Mouse (Mus musculus) CH12.LX (cell line): ENCODE measurements at regions not wholly inside any gene's neighbourhood (a gene's known extent, or its start where the extent isn't known, plus 50 kb on each side); places are given as distances from the start of the nearest gene placed in this dataset.
A peak's percentile ranks its signal among the peaks of the same experiment; 100 is the strongest.

ENCODE experiments used
- DNase-seq: peaks from one replicate; pipeline ENCODE4 v3.0.0-alpha.2; 2013; ENCODE audit errors: extremely low read depth
- H3K27ac ChIP-seq: 2 replicates; pipeline ENCODE4 v1.5.1; 2012; ENCODE audit warnings: low read depth, mild to moderate bottlenecking, control low read depth, moderate library complexity; ENCODE audit not compliant: insufficient read depth
- H3K27me3 ChIP-seq: replicated peaks from 2 replicates; pipeline ENCODE3; 2012; ENCODE audit warnings: inconsistent platforms
- H3K36me3 ChIP-seq, 2 experiments: replicated peaks in 1 of 2; 2 replicates each; pipeline versions ENCODE3 to v1.6.1; 2012; ENCODE audit warnings: inconsistent platforms in 1 of 2, low read length in 1 of 2, mild to moderate bottlenecking in 1 of 2, mixed read lengths in 1 of 2, moderate library complexity in 1 of 2; ENCODE audit not compliant: control insufficient read depth in 1 of 2, insufficient read depth in 1 of 2
- H3K4me1 ChIP-seq, 2 experiments: 2 replicates each; pipeline ENCODE4 v1.6.1; 2012; ENCODE audit warnings: inconsistent platforms in 1 of 2, moderate library complexity in 1 of 2; ENCODE audit not compliant: insufficient read depth in 2 of 2, control insufficient read depth in 1 of 2
- H3K4me2 ChIP-seq: 2 replicates; pipeline ENCODE4 v1.6.1; 2012; ENCODE audit warnings: low read depth, mild to moderate bottlenecking, control low read depth; ENCODE audit not compliant: poor library complexity, insufficient read depth, severe bottlenecking
- H3K4me3 ChIP-seq, 3 experiments: fragments of 150-350 bp in 1 of 3; sonication (generic) in 1 of 3; replicated peaks in 1 of 3; 2 replicates each; pipeline versions ENCODE3 to v1.5.1; 2011 to 2012; ENCODE audit warnings: low read depth in 2 of 3, low read length in 2 of 3, mild to moderate bottlenecking in 2 of 3, moderate library complexity in 2 of 3, control low read depth in 1 of 3, improper control_type of control experiment in 1 of 3, inconsistent platforms in 1 of 3, mixed read lengths in 1 of 3; ENCODE audit not compliant: poor library complexity in 1 of 3
- H3K79me2 ChIP-seq: replicated peaks from 2 replicates; pipeline ENCODE4 v1.6.1; 2012; ENCODE audit warnings: mild to moderate bottlenecking, moderate library complexity; ENCODE audit not compliant: control insufficient read depth, poor library complexity, insufficient read depth, severe bottlenecking; ENCODE audit errors: extremely low read depth
- H3K9ac ChIP-seq: 2 replicates; pipeline ENCODE4 v1.6.1; 2012; ENCODE audit warnings: low read depth, mild to moderate bottlenecking, control low read depth, moderate library complexity; ENCODE audit not compliant: insufficient read depth
- H3K9me3 ChIP-seq: replicated peaks from 2 replicates; pipeline ENCODE3; 2012; ENCODE audit warnings: low read length, inconsistent platforms, mixed read lengths
- BHLHE40 ChIP-seq: IDR thresholded peaks from 2 replicates; pipeline ENCODE4 v1.6.1; 2011; ENCODE audit warnings: mild to moderate bottlenecking, low read depth, low read length, improper control_type of control experiment
- CTCF ChIP-seq, 2 experiments: IDR thresholded peaks in 1 of 2; conservative IDR thresholded peaks in 1 of 2; 2 replicates each; pipeline ENCODE4 v1.5.1; 2011 to 2012; ENCODE audit warnings: low read depth in 2 of 2, low read length in 2 of 2, improper control_type of control experiment in 1 of 2, inconsistent platforms in 1 of 2, mild to moderate bottlenecking in 1 of 2, moderate library complexity in 1 of 2
- ELF1 ChIP-seq: IDR thresholded peaks from 2 replicates; pipeline ENCODE4 v1.6.1; 2014; ENCODE audit warnings: low read depth, mild to moderate bottlenecking, inconsistent platforms, low read length, improper control_type of control experiment
- EP300 ChIP-seq: IDR thresholded peaks from 2 replicates; pipeline ENCODE4 v1.6.1; 2011; ENCODE audit warnings: low read length, improper control_type of control experiment
- IRF4 ChIP-seq: IDR thresholded peaks from 2 replicates; pipeline ENCODE4 v1.6.1; 2014; ENCODE audit warnings: low read depth, mild to moderate bottlenecking, inconsistent platforms, low read length, improper control_type of control experiment
- JUN ChIP-seq: IDR thresholded peaks from 2 replicates; pipeline ENCODE4 v1.6.1; 2011; ENCODE audit warnings: low read depth, mild to moderate bottlenecking, low read length, improper control_type of control experiment, moderate library complexity; ENCODE audit not compliant: insufficient read depth
- KAT2A ChIP-seq: IDR thresholded peaks from 2 replicates; pipeline ENCODE4 v1.6.1; 2012; ENCODE audit warnings: low read length, improper control_type of control experiment, inconsistent platforms; ENCODE audit not compliant: insufficient replicate concordance
- MAFK ChIP-seq: IDR thresholded peaks from 2 replicates; pipeline ENCODE4 v1.6.1; 2011; ENCODE audit warnings: low read length, improper control_type of control experiment; ENCODE audit not compliant: insufficient replicate concordance
- MAX ChIP-seq: IDR thresholded peaks from 2 replicates; pipeline ENCODE4 v1.6.1; 2011; ENCODE audit warnings: low read length, improper control_type of control experiment
- MEF2A ChIP-seq: IDR thresholded peaks from 2 replicates; pipeline ENCODE4 v1.6.1; 2014; ENCODE audit warnings: low read depth, mild to moderate bottlenecking, inconsistent platforms, low read length, improper control_type of control experiment, borderline replicate concordance
- NELFE ChIP-seq: IDR thresholded peaks from 2 replicates; pipeline ENCODE4 v1.6.1; 2011; ENCODE audit warnings: low read depth, low read length, improper control_type of control experiment
- RAD21 ChIP-seq: IDR thresholded peaks from 2 replicates; pipeline ENCODE4 v1.6.1; 2011; ENCODE audit warnings: low read depth, mild to moderate bottlenecking, low read length, improper control_type of control experiment, moderate library complexity
- RCOR1 ChIP-seq: conservative IDR thresholded peaks from 2 replicates; pipeline ENCODE4 v1.6.1; 2012; ENCODE audit warnings: low read depth, mild to moderate bottlenecking, inconsistent platforms, low read length, improper control_type of control experiment
- TBP ChIP-seq: conservative IDR thresholded peaks from 2 replicates; pipeline ENCODE4 v1.6.1; 2011; ENCODE audit warnings: low read depth, low read length, improper control_type of control experiment
- TCF12 ChIP-seq: IDR thresholded peaks from 2 replicates; pipeline ENCODE4 v1.6.1; 2014; ENCODE audit warnings: low read depth, mild to moderate bottlenecking, inconsistent platforms, low read length, improper control_type of control experiment
- USF1 ChIP-seq: IDR thresholded peaks from 2 replicates; pipeline ENCODE4 v1.6.1; 2014; ENCODE audit warnings: low read depth, mild to moderate bottlenecking, inconsistent platforms, low read length, improper control_type of control experiment
- USF2 ChIP-seq: conservative IDR thresholded peaks from 2 replicates; pipeline ENCODE4 v1.6.1; 2011; ENCODE audit warnings: low read depth, low read length, improper control_type of control experiment
- ZKSCAN1 ChIP-seq: IDR thresholded peaks from 2 replicates; pipeline ENCODE4 v1.6.1; 2012; ENCODE audit warnings: low read depth, inconsistent platforms, low read length, improper control_type of control experiment, borderline replicate concordance
- ZMIZ1 ChIP-seq: IDR thresholded peaks from 2 replicates; pipeline ENCODE4 v1.6.1; 2012; ENCODE audit warnings: low read depth, mild to moderate bottlenecking, inconsistent platforms, low read length, improper control_type of control experiment
- ZNF384 ChIP-seq: IDR thresholded peaks from 2 replicates; pipeline ENCODE4 v1.6.1; 2012; ENCODE audit warnings: low read depth, low read length, improper control_type of control experiment, inconsistent platforms
- dilution Hi-C: fragments of 300-500 bp; cut with MboI; formaldehyde crosslinking; loops from 2 replicates; pipeline ENCODE4 v1.14.3; 2020; ENCODE audit warnings: low sequenced_read_pairs; ENCODE audit not compliant: extremely low pct_unique_long_range_greater_than_20kb, extremely low pct_ligation_motif_present
- in situ Hi-C: fragments of 300-500 bp; cut with MboI; formaldehyde crosslinking; loops from 3 replicates; pipeline ENCODE4 v1.14.3; 2019; ENCODE audit warnings: low sequenced_read_pairs, low pct_ligation_motif_present, low pct_unique_long_range_greater_than_20kb, mixed read lengths

DNA sequence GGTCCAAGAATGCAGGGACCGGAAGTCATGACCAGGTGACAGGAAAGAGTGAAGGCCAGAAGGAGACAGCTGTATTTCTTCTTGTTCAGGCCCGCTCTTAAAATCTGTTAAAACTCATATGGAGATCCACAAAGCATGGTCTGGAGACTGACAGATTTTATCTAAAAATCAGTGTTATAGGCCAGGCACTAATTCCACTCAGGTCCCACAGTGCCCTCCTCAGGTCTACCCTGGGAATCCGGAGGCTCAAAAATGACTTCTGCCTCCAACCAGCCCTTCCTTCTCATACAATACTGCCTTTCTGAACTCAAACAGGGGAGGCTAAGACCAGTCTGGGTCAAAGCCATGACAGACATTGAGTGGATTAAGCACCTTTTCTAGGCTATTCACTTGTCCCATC, 228.6 kb upstream of the Gm5148 start:
- H3K79me2 ChIP-seq, result no peaks in the 10 kb centered on the region
- TF ChIP-seq MEF2A, result no peak
- peak in 1 of 2 experiments; percentile 35; a peak in 2 of 4 replicates for TF ChIP-seq CTCF (conservative IDR thresholded peaks at IDR 0.05 in 1 of 2, IDR thresholded peaks at IDR 0.05 in 1 of 2; ENCODE audit: low read depth in 2 of 2, low read length in 2 of 2)
- peak; percentile 29 for TF ChIP-seq RAD21
- TF ChIP-seq TBP, result no peak
- TF ChIP-seq USF2, result no peak
- no peak for TF ChIP-seq ZMIZ1
- dilution Hi-C loops, result no loop called here
- no peaks in the 10 kb centered on the region for H3K36me3 ChIP-seq
- H3K27me3 ChIP-seq, result no peaks in the 10 kb centered on the region
- DNase-seq, result no peak
- peaks cover 3% of the 10 kb centered on the region for H3K9me3 ChIP-seq
- no peak overlapping the region for H3K4me3 ChIP-seq
- H3K4me1 ChIP-seq, result no peaks in the 10 kb centered on the region
- no peak overlapping the region for H3K9ac ChIP-seq
- in situ Hi-C loops, result no loop called here
- no peak overlapping the region for H3K27ac ChIP-seq
- H3K4me2 ChIP-seq, result no peak overlapping the region

DNA sequence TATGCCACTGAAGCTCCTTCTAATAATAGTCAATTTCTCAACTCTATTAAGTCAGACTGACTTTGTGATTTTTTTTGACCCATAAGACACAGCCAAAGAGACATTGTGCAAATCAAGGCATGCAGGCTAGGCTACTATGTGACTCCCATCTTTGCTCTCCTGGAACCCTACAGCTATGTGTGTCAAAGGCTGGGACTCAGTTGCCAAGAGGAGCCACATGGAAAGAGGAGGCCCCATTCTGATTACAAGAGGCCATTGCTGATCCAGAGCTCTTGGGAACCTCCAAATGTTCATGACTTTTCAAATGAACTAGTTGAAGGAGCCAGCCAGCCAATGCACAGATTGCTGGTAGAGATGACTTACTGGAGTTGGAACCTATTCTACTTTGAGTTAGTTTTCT, 228.0 kb upstream of the Gm5148 start:
- dilution Hi-C loops, result no loop called here
- H3K4me3 ChIP-seq, result no peak overlapping the region
- H3K9ac ChIP-seq, result no peak overlapping the region

DNA sequence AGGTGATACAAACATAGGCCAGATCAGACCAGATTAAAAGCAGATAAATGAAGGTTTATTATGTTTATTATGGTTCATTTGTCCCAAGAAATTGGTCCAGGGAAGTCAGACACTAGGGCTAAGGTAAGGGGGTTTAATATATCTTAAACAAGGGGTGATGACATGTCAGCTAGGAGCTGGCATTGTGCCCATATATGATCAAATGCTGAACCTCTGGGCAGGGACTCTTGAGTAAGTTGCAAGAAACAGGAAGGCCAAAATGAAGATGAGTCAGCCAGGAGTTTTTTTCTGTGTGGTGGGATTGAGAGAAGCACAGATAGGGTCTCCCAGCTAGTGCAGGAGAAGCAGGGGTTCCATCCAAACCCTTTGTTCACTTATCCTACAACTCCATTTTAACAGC, 219.4 kb upstream of the Gm5148 start:
- no peak overlapping the region for H3K4me3 ChIP-seq
- no peaks in the 10 kb centered on the region for H3K4me1 ChIP-seq
- H3K27ac ChIP-seq, result no peak overlapping the region
- no peak overlapping the region for H3K4me2 ChIP-seq
- dilution Hi-C loops, result no loop called here
- no peaks in the 10 kb centered on the region for H3K27me3 ChIP-seq
- no peaks in the 10 kb centered on the region for H3K79me2 ChIP-seq
- H3K9me3 ChIP-seq, result no peaks in the 10 kb centered on the region
- DNase-seq, result no peak
- TF ChIP-seq USF1 (no peak), BHLHE40 (no peak), EP300 (no peak), ZKSCAN1 (no peak), JUN (no peak), ZNF384 (no peak), KAT2A (no peak), RAD21 (no peak), TCF12 (no peak), MAX (no peak), ELF1 (no peak)
- no peak overlapping the region for H3K9ac ChIP-seq
- in situ Hi-C loops, result no loop called here
- no peaks in the 10 kb centered on the region for H3K36me3 ChIP-seq

More for the DNA sequence above, 228.0 kb upstream of the Gm5148 start:
- no peaks in the 10 kb centered on the region for H3K36me3 ChIP-seq
- no peaks in the 10 kb centered on the region for H3K4me1 ChIP-seq
- TF ChIP-seq NELFE (no peak), CTCF (conservative IDR thresholded peaks at IDR 0.05 in 1 of 2, IDR thresholded peaks at IDR 0.05 in 1 of 2; ENCODE audit: low read depth in 2 of 2, low read length in 2 of 2) (no peak), RCOR1 (no peak), MAX (no peak), MAFK (no peak), BHLHE40 (no peak), RAD21 (no peak), IRF4 (no peak), ZMIZ1 (no peak)
- DNase-seq, result no peak
- H3K4me2 ChIP-seq, result no peak overlapping the region
- H3K27me3 ChIP-seq, result no peaks in the 10 kb centered on the region
- in situ Hi-C loops, result no loop called here
- H3K27ac ChIP-seq, result no peak overlapping the region
- no peaks in the 10 kb centered on the region for H3K79me2 ChIP-seq
- H3K9me3 ChIP-seq, result peaks cover 3% of the 10 kb centered on the region
